Mouse (Mus musculus) spleen, postnatal 10 days (tissue): ENCODE measurements around the gene Csf3.
"Not testable (repeated sequence)": the region's sequence is repeated elsewhere in the genome, so short reads cannot be mapped to it uniquely, and the experiment has no call there.

Experiments
- DNase-seq, 2 experiments: peaks; one replicate each; pipeline ENCODE4 v3.0.0; 2021 to 2022; ENCODE audit warnings: low spot score in 2 of 2

Gene Csf3

DNA sequence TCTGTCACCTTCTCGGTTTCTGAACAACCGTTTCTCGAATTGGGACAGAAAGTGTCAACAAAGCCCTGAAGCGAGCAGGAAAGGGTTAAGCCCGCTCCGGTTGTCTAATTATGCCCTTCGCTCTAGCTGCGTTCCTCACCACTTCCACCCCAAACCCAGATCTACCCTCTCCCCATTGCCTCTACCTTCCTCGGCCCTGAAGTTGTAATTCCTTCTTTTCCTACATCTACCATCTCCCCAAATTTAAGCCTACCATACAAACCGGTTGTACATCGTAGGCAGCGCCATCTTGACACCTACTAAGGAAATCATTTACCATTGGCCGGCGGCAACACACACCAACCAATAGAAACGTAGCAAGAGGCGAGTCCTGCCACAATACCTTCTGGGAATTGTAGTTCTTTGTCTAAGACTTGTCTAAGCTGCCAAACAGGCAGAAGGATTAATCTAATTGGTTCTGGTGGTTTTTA lies 28.1 kb downstream of the Csf3 start, which contains the start of gene Med24:
Gene Med24 (minus strand): TSS at position 317 of the 470 bp plus-strand sequence.
- DNase-seq, result peak; percentile 67 to 84

DNA sequence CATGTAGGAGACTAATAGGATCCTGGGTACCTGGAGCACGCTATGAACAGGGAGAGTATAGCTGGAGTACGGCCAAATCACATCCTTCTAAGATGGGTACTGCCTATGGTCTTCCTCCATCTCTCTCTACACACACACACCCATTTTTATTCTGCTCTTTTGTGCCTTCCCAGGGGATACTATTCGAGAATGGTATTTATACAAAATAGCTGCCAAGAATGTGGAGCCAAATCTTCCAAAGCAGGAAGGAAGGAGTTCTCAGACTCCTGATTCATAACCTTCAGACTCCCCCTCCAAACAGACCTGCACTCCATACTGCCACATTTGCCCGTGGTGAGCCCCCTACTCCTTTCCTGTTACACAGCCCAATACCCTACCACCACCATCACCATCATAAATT lies 29.7 kb downstream of the Csf3 start:
- DNase-seq, result no peak

DNA sequence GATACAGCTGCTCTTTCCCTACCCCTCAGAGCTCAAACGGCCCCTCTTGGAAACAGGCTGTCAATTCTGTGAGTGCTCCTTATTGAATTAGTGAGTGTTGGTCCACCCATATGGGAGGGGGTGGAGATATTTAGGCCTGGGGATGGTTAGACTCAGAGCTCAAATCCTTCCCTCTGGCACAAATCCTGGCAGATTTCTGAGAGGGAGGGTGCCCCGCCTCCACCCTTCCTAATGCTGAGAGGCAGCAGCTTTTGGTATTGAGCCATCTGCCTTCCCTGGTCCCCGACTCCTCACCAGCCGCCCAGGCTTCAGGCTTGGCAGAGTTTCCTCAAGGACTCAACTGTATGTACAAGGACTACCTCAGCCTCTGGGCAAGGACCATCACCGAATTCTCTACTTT lies 30.1 kb downstream of the Csf3 start:
- DNase-seq, result no peak

DNA sequence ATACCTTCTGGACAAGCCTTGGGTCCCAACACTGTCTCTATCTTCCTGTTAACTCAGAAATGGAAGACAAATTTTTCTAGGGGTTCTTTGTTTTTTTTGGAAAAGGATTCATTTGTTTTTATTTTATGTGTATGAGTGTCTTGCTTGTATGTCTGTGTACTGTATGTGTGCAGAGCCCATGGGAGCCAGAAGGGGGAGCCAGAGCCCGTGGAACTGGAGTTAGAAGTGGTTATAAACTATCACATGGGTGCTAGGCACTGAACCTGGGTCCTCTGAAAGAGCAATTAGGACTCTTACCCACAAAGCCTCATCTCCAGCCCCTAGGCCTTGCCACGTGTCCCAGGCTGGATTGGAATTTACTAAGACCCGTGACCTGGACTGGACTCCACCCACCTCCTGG lies 33.0 kb downstream of the Csf3 start:
- DNase-seq, result no peak

DNA sequence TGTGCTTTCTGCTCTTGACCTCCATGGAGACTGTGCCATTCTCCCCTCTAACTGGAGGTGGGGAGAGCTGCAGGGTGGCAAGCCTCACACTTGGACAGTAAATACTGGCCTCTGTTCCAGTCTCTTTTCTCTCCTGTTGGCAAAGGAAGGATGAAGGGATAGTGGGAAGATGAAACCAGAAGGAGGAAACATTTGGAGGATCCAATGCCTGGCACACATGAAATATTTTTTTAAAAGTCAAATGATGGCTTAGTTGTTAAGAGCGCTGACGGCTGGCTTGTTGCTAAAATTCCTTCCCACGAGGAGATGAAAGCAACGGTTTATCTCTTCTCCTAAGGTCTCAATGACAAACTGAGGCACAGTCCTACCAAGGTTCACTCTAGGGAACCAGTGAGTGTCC lies 34.0 kb downstream of the Csf3 start:
- DNase-seq, result no peak

DNA sequence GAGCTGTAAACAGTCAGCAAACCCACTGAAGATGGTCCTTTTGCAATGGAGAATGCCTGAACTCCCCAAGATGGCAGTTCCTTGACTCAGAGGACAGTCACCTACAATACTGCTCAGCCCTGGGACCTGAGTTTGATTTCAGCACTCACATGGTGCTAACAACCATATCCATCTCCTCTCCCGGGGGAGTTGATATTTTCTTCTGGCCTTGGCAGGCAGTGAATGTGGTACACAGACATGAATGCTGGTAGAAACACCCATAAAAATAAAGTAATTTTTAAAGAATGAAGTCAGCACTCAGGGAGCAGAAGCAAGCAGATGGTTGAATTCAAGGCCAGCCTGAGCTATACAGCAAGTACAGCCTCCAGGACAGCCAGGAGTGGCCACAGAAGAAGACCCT lies 35.1 kb downstream of the Csf3 start:
- no peak for DNase-seq

DNA sequence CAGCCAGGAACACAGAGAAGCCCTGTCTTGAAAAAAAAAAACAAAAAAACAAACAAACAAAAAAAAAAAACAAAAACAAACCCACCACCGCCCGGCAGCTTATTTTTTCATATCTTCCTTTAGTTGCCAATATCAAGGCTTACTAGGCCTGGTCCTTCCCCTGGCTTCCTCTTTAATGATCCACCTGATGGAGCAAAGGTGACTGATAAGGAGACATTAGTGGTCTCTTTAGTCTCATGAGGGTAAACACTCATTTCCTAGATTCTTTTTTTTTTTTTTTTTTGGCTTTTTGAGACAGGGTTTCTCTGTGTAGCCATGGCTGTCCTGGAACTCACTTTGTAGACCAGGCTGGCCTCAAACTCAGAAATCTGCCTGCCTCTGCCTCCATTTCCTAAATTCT lies 36.2 kb downstream of the Csf3 start:
- DNase-seq, result not testable (repeated sequence)

DNA sequence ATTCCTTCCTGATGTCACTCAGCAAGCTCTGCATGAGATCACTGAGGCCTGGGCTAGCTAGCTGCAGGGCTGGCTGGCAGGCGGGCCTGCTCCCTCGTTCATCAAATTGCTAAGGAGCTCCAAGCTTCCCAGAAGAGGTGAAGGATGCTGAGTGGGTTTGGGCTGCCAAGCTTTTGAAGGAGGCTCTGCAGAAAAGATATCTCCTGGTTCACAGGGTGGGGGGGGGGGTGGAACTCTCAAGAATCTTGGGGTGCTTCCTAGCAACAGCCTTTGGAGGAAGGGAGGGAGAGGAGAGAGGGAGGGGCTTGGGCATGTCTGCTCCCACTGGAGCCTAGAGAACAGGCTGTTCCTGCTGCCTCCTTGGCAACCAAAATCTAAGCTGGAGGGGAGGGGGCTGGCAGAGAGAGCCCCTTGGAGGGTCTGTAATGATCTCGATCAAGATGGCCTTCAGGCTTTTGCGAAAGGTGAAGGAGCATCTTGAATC lies 37.4 kb downstream of the Csf3 start:
- no peak for DNase-seq

DNA sequence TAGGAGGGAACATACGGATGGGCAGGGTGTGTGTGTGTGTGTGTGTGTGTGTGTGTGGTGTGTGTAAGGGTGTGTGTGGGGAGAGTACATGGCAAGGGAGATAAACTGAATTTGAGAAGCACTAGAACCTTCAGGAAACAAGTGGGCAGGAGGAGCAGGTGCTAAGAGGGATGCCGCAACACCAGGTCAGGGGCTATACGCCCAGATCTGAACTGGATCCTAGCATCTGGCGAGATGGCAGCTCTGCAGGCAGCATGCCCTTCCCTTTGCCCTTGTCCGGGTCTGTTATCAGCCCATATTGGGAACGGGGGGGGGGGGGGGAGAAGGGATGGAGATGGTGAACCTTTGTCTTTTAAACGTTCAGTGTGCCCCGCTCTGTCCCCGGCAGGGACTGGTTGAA lies 37.9 kb downstream of the Csf3 start:
- DNase-seq, result no peak

DNA sequence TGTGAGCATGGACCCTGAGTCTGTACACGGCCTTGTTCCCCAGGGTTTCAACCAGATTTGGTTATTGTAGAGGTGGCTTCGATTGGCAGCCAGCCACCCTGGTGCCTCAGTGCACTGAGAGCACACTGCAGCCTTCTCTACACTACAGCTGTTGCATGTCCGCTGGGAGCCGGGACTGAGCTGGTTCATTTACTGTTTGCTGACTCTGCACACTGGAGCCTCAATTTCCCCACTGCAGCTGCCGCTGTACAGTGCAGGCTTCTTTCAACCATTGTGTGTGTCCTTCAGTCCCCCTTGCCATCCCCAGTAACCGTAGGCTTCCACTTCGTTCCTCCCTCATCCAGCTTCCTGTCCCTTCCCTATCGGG lies 38.9 kb downstream of the Csf3 start:
- no peak for DNase-seq

DNA sequence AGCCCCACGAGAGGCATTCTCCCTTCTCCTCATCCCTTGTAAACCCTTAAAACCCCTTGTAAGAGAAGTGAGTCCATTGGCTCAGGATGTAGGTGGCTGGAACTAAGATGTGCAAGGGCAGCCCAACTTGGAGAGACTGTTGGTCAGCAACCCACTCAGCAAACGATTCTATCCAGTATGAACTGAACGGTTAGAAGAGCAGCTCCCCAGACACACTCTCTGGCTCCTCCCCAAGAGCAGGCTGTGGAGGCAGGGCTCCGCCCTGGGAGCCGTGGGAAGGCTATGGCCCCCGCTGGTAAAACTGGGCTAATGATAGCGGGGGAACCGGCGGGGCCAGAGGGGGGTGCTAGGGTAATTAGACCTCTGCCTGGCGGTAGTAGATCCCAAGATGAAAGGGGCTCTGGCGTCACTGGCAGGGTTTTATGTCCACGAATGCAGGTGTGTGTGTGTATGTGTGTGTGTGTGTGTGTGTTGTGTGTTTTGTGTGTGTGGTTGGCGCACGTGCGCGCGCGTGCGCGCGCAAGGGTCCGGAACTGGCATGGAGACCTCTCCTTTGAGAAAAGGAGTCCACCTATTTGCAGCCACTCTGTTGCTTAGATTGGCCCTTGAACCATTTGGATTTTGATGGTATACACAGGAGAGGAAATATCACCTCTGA lies 39.5 kb downstream of the Csf3 start, which contains the start of gene Thra:
Gene Thra (plus strand): TSS at position 246 of the 658 bp plus-strand sequence.
- peak in 1 of 2 experiments; percentile 68 for DNase-seq

DNA sequence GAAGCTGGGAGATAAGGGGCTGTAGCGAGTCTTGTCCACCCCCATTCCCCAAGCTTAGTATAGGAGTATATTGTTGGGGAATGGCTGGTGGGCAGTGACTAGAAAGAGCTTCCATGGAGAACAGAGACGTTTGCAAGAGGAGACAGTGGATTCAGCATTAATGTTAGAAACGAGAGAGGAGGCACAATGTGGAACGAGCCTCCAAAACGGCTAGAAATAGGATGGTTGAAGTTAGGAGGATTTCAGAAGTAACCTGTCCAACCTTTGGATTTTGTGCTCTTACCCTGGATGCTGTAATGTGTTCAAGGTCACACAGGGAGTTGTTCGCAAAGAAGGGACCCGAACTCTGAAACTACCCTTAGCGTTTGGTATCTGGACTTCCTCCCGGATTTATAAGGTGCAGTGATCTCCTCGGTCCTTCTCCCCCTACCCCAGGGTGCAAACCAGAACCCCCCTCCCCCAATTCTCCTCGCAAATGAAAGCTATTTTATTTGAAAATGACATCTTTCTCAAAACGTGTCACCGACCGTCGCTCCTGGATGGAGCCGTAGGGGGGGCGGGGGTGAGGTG lies 40.1 kb downstream of the Csf3 start:
- no peak for DNase-seq

DNA sequence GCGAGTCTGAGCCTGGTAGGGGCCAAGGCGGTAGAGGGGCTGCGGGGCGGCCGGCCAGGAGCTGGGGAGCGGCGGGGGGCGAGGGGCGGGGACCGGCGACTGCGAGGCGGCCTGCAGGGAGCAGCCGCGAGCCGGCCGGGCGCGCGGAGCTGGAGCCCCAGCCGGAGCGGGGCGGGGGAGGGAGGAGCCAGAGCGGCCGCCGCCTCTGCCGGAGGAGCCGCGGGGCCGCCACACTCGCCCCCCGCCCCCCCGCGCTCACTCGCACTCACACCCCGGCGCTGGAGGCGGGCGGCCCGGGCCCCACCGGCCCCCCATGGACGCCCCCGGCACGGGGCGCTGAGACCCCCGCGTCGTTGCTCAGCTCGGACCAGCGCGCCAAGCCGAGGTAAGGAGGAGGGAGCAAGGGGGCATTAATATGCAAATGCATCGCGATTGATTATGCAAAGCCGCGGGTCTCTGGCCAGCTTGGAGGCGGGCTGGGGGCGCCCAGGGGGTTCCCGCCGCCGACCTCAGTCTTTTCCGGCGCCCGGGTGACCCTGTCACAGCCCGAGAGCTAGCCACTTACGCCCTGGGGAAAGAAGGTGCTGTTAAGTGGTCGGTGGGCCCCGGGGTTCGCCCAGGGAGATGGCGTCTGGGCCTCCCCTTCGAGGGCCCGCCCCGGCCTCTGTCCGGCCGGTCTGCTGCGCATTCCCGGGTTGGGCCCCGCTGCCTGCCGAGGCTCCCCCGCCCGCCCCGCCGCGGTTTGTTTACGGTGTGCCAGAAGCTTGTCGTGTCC lies 40.7 kb downstream of the Csf3 start:
- DNase-seq, result peak; percentile 76 to 87

DNA sequence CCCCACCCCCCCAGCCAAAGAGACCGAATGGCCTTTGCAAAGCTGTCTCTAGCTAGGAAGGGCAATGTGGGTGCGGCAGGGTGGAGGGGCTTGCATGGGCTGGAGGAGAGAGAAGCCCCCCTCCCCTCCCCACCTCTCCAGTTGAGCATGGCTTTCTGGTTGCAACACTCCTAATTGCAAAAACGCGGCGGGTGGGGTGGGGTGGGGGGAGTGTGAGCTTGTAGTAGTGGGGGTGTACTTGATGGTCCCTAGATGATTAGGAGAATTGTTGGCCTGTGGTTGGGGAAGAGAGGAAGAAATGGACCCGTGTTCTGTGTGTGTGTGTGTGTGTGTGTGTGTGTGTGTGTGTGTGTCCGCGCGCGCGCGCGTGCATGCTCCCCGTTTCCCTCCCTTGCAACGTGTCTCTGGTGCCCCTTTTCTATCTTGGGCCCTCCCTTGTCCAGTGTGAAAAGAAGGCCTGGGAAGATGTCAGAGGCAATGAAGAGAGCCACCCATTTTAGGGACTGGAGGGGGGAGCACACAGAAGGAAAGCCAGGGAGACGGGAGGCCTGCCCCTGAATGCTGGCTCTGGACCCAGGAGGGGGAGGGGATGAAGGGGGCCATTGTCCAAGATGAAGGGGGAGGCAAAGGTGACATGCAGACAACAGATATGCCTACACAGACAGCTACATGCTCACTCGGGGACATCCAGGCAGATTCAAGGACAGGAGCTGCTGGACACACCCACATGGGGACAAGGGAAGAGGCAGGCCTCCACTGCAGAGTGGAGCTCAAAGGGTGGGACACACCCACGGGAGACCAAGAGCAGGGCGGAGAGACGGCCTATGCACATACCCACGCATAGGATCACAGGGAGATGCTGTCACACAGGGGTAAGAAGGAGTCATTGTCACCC lies 41.6 kb downstream of the Csf3 start:
- no peak for DNase-seq

DNA sequence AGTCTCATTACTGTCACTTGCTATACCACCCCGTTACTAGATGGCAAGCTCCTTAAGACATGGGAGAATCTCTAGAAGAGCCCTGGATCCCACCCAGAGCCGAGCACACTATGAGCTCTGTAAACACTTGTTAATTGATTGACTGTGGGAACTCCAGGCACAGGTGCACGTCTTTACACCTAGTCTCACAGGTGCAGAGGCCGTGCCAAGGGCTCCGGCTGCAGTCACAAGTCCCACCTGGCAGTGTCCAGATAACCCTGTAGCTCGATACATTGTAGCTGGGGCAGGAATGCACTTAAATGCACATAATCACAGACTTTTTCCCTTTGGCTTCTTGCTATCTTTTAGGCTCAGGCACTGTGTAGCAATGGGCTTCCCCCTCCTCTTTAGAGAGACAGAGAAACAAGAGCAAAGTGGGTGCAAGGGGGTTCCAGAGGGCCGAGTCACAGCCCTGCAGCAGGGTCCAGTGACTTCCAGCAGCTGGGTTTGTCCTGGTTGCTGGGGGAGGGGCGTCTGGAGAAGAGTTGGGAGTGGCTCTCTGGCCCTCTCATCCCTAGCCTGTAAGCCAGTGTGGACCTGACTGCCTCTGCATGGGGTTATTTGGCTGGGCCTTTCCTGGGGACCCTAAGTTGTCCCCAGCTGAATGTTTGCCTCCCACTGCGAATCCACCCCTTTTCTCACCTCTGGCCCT lies 42.7 kb downstream of the Csf3 start:
- DNase-seq, result no peak

DNA sequence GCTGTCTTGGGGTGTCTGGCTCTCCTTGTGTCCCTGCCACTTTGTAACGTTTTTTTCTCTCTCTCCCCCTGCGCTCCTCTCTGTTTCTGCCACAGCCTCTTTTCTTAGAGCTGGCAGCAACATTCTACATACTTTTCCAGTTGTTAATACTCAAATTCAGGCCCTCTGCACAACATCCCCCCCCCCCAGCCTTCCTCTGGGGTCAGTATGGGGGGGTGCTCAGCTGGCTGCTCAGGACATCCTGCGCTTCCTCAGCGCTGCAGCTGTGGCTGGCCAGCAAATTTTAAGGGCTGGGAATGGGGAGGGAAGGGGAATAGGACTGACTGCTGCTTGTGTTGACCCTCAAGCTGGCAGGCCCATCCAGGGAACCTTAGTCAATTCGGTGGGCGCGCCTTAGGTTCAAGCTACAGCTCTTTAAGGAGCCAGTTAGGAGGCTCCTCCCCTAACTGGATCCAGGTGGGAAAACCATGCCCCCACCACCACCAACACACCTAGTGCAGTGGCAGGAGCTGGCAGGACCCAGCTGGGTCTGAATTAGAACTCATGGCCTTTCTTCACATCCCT lies 43.5 kb downstream of the Csf3 start:
- DNase-seq, result no peak

DNA sequence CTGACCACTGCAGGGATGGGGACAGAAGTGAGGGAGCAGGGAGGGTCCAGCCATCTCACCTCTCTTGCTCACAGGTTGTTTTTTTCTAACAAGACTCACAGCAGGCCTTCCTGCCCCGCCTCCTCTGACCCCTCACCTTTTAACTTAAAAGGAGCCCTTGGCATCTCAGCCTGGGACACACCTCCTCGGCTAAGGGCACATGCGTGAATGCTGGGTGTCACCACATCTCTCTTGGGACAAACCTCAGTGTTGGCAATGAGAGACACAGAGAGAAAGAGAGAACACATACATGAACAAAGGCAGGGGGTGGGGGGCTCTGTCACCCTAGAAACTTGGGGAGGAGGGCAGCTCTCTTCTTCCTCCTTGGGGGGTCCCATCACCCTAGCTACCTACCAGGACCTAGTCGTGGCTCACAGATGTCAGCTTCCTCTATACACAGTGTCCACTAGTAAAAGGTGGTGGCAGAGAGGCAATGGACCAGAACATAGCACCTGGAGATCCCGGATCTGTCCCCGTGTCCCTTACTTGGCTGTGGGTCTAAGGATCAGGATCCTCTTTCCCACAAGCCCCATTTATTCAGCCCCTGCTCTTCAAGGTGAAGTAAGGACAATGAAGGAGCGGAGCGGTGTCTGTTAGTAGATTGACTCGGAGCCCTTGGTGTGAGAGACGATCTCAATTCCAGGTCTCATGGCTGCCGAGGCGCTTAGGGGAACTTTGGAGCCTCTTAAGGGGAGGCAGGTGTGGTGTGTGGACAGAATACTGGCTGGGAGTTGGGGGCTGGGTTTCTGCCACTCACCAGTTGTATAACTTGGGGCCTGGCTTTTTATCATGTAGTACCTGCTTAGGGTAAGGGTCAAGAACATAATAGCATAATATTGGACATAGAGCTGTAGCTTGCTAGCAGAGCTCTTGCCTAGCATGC lies 45.1 kb downstream of the Csf3 start:
- no peak for DNase-seq

DNA sequence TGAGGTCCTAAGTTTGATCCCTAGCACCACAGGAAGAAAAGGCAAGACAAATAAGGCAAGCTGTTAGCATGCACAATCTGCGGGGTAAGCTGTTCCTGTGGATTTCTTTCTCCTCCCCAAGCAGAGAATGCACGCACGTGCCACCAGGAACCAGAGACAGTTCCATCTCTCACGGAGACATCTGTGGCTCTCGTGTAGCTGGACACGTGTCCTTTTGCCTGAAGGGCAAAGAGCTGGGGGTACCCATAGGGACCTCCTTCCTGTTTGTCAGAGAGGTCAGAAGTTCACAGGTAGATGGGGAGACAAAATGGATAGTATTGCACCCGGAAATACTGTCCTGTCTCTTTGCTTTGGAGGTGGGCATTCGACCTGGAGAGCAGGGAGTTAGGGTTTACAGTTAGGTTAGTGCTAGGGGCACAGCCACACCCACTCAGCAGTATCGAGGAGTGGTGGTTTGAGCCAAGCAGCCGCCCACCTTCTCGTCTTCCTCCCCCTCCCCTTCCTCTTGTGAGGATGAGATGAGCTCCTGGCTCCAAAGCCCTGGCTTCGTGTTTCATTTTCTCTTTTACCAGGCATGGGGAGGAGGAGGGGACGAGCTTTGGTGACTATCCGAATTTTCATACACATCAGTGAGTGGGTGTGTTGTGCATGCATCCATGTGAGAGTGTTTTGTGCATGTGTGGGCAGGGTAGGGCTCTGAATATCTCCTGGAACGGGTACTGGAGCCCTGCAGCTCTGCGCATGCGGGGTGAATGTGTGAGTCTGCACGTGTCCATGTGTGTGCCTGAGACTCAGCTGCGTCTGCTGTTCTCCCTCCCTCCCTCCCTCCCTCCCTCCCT lies 46.0 kb downstream of the Csf3 start:
- peak in 1 of 2 experiments; percentile 78 for DNase-seq
